Mouse (Mus musculus) lung, adult 18-20 months (tissue): ENCODE data around the gene Mbd5.
A peak's percentile ranks its signal among the peaks of the same experiment; 100 is the strongest.

Experiments
- DNase-seq, 2 experiments: peaks; one replicate each; pipeline ENCODE4 v3.0.0; 2022; ENCODE audit warnings: mixed read lengths in 2 of 2

Mbd5 gene

GRCm38 (mm10) chr2:48948841-48949584 is at the start of gene Mbd5:
Mbd5 (plus strand) TSS chr2:48949508.
- peak; percentile 99 for DNase-seq

GRCm38 (mm10) chr2:48908866-48909265 is 40.4 kb upstream of the Mbd5 start:
- no peak for DNase-seq

- no peak for DNase-seq
These were observed 35.1 kb upstream of the Mbd5 start for GRCm38 (mm10) chr2:48914185-48914584.

- DNase-seq = no peak
These were observed 33.5 kb upstream of the Mbd5 start for GRCm38 (mm10) chr2:48915832-48916231.

GRCm38 (mm10) chr2:48935058-48935457 is 14.2 kb upstream of the Mbd5 start:
- no peak for DNase-seq

GRCm38 (mm10) chr2:48947761-48948160 is 1.5 kb upstream of the Mbd5 start:
- DNase-seq = no peak

- DNase-seq = peak; percentile 35
These were observed 489 bp downstream of the Mbd5 start for GRCm38 (mm10) chr2:48949743-48950251.

- no peak for DNase-seq
These were observed 776 bp downstream of the Mbd5 start, which contains the start of gene Orc4 for GRCm38 (mm10) chr2:48950252-48950315. Orc4 (minus strand) TSS chr2:48950277.

GRCm38 (mm10) chr2:48950316-48950880 is 1.1 kb downstream of the Mbd5 start:
- no peak for DNase-seq

GRCm38 (mm10) chr2:48956591-48956990 is 7.3 kb downstream of the Mbd5 start:
- no peak for DNase-seq

GRCm38 (mm10) chr2:48978920-48979319 is 29.6 kb downstream of the Mbd5 start:
- DNase-seq = no peak

- DNase-seq = no peak
These were observed 41.0 kb downstream of the Mbd5 start for GRCm38 (mm10) chr2:48990322-48990721.

- DNase-seq = no peak
These were observed 91.2 kb downstream of the Mbd5 start for GRCm38 (mm10) chr2:49040481-49040880.

GRCm38 (mm10) chr2:49050030-49050429 is 100.7 kb downstream of the Mbd5 start:
- DNase-seq = no peak

- no peak for DNase-seq
These were observed 118.6 kb downstream of the Mbd5 start for GRCm38 (mm10) chr2:49067886-49068285.

- DNase-seq = peak; percentile 9 to 39
These were observed 135.7 kb downstream of the Mbd5 start for GRCm38 (mm10) chr2:49084966-49085365.

GRCm38 (mm10) chr2:49090771-49091170 is 141.5 kb downstream of the Mbd5 start:
- DNase-seq = no peak

GRCm38 (mm10) chr2:49096765-49097164 is 147.5 kb downstream of the Mbd5 start:
- no peak for DNase-seq

- no peak for DNase-seq
These were observed 159.6 kb downstream of the Mbd5 start for GRCm38 (mm10) chr2:49108906-49109305.

GRCm38 (mm10) chr2:49119875-49120274 is 170.6 kb downstream of the Mbd5 start:
- DNase-seq = no peak

- no peak for DNase-seq
These were observed 172.3 kb downstream of the Mbd5 start for GRCm38 (mm10) chr2:49121603-49122002.

GRCm38 (mm10) chr2:49142186-49142585 is 192.9 kb downstream of the Mbd5 start:
- no peak for DNase-seq

- DNase-seq = no peak
These were observed 204.3 kb downstream of the Mbd5 start for GRCm38 (mm10) chr2:49153649-49154048.

- no peak for DNase-seq
These were observed 211.1 kb downstream of the Mbd5 start for GRCm38 (mm10) chr2:49160232-49160947.
